Mouse (Mus musculus): ENCODE data around the gene Gm28961. TPM values are rescaled to one million over a fixed set of nuclear protein-coding genes. Genes with fewer than 3 reads are reported as not detected.

Gene Gm28961
- not detected in 2 replicates for polyA plus RNA-seq (2012; ENCODE audit: low replicate concordance)

DNA sequence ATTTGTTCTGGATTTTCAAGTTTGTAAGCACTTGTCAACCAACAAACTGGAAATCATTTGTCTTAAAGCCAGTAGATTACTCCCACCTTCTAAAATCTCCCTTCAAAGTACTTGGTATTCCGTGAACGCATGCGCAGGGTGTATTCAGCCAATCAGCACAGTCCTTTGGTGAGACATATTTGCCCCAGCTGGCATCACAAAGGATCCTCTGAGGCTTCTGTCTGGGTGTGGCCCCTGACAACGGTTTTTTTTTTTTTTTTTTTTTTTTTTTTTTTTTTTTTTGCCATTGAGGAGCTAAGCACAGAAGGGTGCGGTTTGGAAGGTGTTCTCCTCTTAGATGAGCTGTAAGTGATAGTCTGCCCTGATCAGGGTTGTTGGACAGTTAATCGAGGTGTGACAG, at the start of gene Gm28961:
TSS of gene Gm28961 (plus strand) at position 301 of the 400 bp plus-strand sequence.

Other genes with a start within 250 kb of the Gm28961 start
- not detected in 2 replicates for gene Gm21943, start 172.0 kb upstream of the Gm28961 start, polyA plus RNA-seq (2012; ENCODE audit: low replicate concordance)

Measured in hematopoietic multipotent progenitor cell, adult 10-12 weeks (in vitro differentiated cells).